Mouse (Mus musculus): Measurements from ENCODE around the gene G6pc2. TPM values are rescaled to one million over a fixed set of nuclear protein-coding genes. Genes with fewer than 3 reads are reported as not detected.

The G6pc2 gene
- polyA plus RNA-seq, 1 experiment from 2014 or later = not detected

DNA sequence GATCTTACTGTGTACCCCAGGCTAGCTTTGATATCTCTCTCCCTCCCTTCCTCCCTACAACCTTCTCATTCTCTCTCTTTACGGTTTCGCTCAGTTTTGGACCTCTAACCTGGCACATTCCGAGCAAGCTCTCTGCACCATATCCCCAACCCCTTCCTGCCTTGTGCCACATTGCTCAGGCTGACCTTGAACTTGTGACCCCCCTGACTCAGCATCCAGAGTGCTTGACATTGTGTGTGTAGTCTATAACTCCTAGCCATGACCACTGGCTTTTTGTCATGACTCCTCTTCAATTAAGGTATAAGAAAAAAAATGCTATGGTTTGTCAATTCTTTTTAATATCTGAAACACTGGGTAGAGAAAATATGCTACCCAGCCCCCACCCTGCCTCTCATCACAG is 1.2 kb upstream of the G6pc2 start:
- H3K9ac ChIP-seq (replicated peaks) = no peak overlapping the region
- ATAC-seq (no peak), DNase-seq (no peak)
- no peak overlapping the region for H3K4me3 ChIP-seq (ENCODE audit: low read depth, low read length)
- no peak overlapping the region for H3K27ac ChIP-seq (ENCODE audit: low read depth)
- peaks cover 7% of the 10 kb centered on the region for H3K4me1 ChIP-seq (ENCODE audit: insufficient read depth)
- 75% methylated on average over 3 of the region's 3 CpGs for WGBS (ENCODE audit: insufficient replicate concordance)
- H3K9me3 ChIP-seq (ENCODE audit: low read length) = no peaks in the 10 kb centered on the region
- no peaks in the 10 kb centered on the region for H3K36me3 ChIP-seq (replicated peaks; ENCODE audit: insufficient read depth, low read length)
- H3K4me2 ChIP-seq (ENCODE audit: low read depth, low read length) = no peak overlapping the region
- H3K27me3 ChIP-seq (ENCODE audit: insufficient read depth, low read length) = no peaks in the 10 kb centered on the region
- TF ChIP-seq EP300 (IDR thresholded peaks at IDR 0.05; ENCODE audit: low read depth) = no peak

- DNase-seq = no peak
- WGBS (ENCODE audit: insufficient replicate concordance) = 66% methylated on average over 10 of the region's 10 CpGs
- TF ChIP-seq CTCF (IDR thresholded peaks at IDR 0.05; ENCODE audit: low read depth) = no peak
- TF ChIP-seq EP300 (IDR thresholded peaks at IDR 0.05; ENCODE audit: low read depth) = no peak
These were observed 1.8 kb downstream of the G6pc2 start for GRCm38 (mm10) chr2:69212652-69213051.

GRCm38 (mm10) chr2:69215242-69215641 is 4.4 kb downstream of the G6pc2 start:
- DNase-seq = no peak
- H3K27me3 ChIP-seq (ENCODE audit: insufficient read depth, low read length) = no peaks in the 10 kb centered on the region
- H3K9me3 ChIP-seq (ENCODE audit: low read length) = no peaks in the 10 kb centered on the region
- no peaks in the 10 kb centered on the region for H3K36me3 ChIP-seq (replicated peaks; ENCODE audit: insufficient read depth, low read length)
- H3K27ac ChIP-seq (ENCODE audit: low read depth) = no peak overlapping the region
- 80% methylated on average over 7 of the region's 7 CpGs for WGBS (ENCODE audit: insufficient replicate concordance)
- H3K9ac ChIP-seq (replicated peaks) = no peak overlapping the region
- H3K4me3 ChIP-seq (ENCODE audit: low read depth, low read length) = no peak overlapping the region
- ATAC-seq = no peak
- no peaks in the 10 kb centered on the region for H3K4me1 ChIP-seq (ENCODE audit: insufficient read depth)
- TF ChIP-seq CTCF (IDR thresholded peaks at IDR 0.05; ENCODE audit: low read depth) = no peak
- no peak for TF ChIP-seq EP300 (IDR thresholded peaks at IDR 0.05; ENCODE audit: low read depth)
- no peak overlapping the region for H3K4me2 ChIP-seq (ENCODE audit: low read depth, low read length)

More at GRCm38 (mm10) chr2:69212652-69213051, 1.8 kb downstream of the G6pc2 start:
- Histone ChIP-seq H3K4me3 (ENCODE audit: low read depth, low read length) (no peak overlapping the region), H3K4me1 (ENCODE audit: insufficient read depth) (no peaks in the 10 kb centered on the region), H3K27ac (ENCODE audit: low read depth) (no peak overlapping the region), H3K27me3 (ENCODE audit: insufficient read depth, low read length) (no peaks in the 10 kb centered on the region), H3K36me3 (replicated peaks; ENCODE audit: insufficient read depth, low read length) (no peaks in the 10 kb centered on the region), H3K9ac (replicated peaks) (no peak overlapping the region), H3K4me2 (ENCODE audit: low read depth, low read length) (no peak overlapping the region), H3K9me3 (ENCODE audit: low read length) (no peaks in the 10 kb centered on the region)
- ATAC-seq = no peak

DNA sequence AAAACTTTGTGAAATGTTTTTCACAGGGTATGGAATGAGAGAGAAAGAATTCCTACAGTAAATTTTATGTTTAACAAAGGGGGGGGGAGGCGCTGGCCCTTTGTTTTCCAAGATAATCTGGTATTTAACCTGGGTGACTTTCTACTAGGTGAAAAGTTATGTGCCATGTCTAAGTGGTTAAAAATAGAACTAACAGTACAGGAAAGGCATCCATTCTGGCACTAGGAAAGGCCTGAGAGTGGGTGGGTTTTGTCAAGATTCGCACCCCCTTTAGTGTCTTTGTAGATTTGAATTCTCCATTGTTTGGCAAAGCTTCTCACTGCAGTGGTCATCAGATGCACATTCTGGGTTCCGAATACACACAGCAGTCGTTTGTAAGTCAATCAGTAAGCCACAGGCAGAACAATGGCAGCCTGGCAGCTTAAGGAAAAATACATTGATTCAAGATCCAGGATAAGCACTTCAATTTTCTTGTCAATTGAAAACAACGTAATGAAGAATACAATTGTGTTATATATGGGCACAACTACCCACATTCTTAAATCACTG is 11.1 kb downstream of the G6pc2 start:
- Histone ChIP-seq H3K4me3 (ENCODE audit: low read depth, low read length) (no peak overlapping the region), H3K9me3 (ENCODE audit: low read length) (no peaks in the 10 kb centered on the region), H3K27ac (ENCODE audit: low read depth) (no peak overlapping the region), H3K9ac (replicated peaks) (no peak overlapping the region), H3K4me1 (ENCODE audit: insufficient read depth) (no peaks in the 10 kb centered on the region), H3K36me3 (replicated peaks; ENCODE audit: insufficient read depth, low read length) (no peaks in the 10 kb centered on the region), H3K27me3 (ENCODE audit: insufficient read depth, low read length) (no peaks in the 10 kb centered on the region), H3K4me2 (ENCODE audit: low read depth, low read length) (no peak overlapping the region)
- 63% methylated on average over 5 of the region's 5 CpGs for WGBS (ENCODE audit: insufficient replicate concordance)
- DNase-seq = no peak
- TF ChIP-seq EP300 (IDR thresholded peaks at IDR 0.05; ENCODE audit: low read depth) (no peak), CTCF (IDR thresholded peaks at IDR 0.05; ENCODE audit: low read depth) (no peak)
- no peak for ATAC-seq

- no peak for TF ChIP-seq CTCF (IDR thresholded peaks at IDR 0.05; ENCODE audit: low read depth)
- no peak for TF ChIP-seq EP300 (IDR thresholded peaks at IDR 0.05; ENCODE audit: low read depth)
- WGBS (ENCODE audit: insufficient replicate concordance) = 80% methylated on average over 10 of the region's 10 CpGs
- H3K4me2 ChIP-seq (ENCODE audit: low read depth, low read length) = no peak overlapping the region
- no peak overlapping the region for H3K4me3 ChIP-seq (ENCODE audit: low read depth, low read length)
- no peaks in the 10 kb centered on the region for H3K4me1 ChIP-seq (ENCODE audit: insufficient read depth)
- no peak for ATAC-seq
- no peak for DNase-seq
- no peaks in the 10 kb centered on the region for H3K27me3 ChIP-seq (ENCODE audit: insufficient read depth, low read length)
- H3K9ac ChIP-seq (replicated peaks) = no peak overlapping the region
- no peaks in the 10 kb centered on the region for H3K9me3 ChIP-seq (ENCODE audit: low read length)
- H3K36me3 ChIP-seq (replicated peaks; ENCODE audit: insufficient read depth, low read length) = no peaks in the 10 kb centered on the region
- H3K27ac ChIP-seq (ENCODE audit: low read depth) = no peak overlapping the region
These were observed 11.9 kb downstream of the G6pc2 start for GRCm38 (mm10) chr2:69222815-69223214.

DNA sequence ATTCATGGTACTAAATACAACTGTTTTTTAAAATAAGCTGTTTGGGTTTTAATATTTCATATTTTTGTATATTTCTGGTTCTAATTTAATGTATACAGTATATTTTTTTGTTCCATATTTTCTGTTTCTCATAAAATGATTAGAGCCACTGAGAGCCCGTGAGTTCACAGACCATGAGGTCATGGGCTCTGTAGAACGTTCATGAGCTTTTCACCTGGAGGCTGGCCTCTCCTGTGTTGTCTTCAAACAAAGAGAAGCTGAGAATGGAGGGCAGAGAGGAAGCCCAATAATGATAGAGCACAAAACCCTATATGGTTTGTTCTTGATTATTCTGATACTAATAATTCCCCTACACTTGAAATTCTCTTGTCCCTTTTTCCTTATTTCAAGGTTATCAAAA is 13.9 kb downstream of the G6pc2 start:
- Histone ChIP-seq H3K9ac (replicated peaks) (no peak overlapping the region), H3K4me3 (ENCODE audit: low read depth, low read length) (no peak overlapping the region), H3K27me3 (ENCODE audit: insufficient read depth, low read length) (no peaks in the 10 kb centered on the region), H3K9me3 (ENCODE audit: low read length) (no peaks in the 10 kb centered on the region), H3K36me3 (replicated peaks; ENCODE audit: insufficient read depth, low read length) (no peaks in the 10 kb centered on the region), H3K27ac (ENCODE audit: low read depth) (no peak overlapping the region), H3K4me1 (ENCODE audit: insufficient read depth) (no peaks in the 10 kb centered on the region), H3K4me2 (ENCODE audit: low read depth, low read length) (no peak overlapping the region)
- 46% methylated on average over 2 of the region's 2 CpGs for WGBS (ENCODE audit: insufficient replicate concordance)
- TF ChIP-seq CTCF (IDR thresholded peaks at IDR 0.05; ENCODE audit: low read depth) (no peak), EP300 (IDR thresholded peaks at IDR 0.05; ENCODE audit: low read depth) (no peak)
- no peak for DNase-seq
- peak; percentile 52; the same call in 1 of the 2 replicates for ATAC-seq

DNA sequence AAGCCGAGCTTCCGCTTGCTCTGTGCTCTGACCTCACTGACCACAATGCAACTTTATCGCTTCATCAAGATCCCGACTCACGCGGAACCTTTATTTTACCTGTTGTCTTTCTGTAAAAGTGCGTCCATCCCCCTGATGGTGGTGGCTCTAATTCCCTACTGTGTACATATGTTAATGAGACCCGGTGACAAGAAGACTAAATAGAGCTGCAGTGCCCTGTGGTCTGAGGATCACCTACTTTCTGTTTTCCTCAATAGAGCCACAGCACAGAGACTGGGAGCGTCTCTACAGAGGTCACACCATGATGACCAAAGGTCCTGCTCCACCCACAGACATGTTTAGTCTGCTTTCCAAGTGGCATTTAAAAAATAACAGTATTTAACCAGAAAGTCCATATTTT is 16.0 kb downstream of the G6pc2 start:
- Histone ChIP-seq H3K36me3 (replicated peaks; ENCODE audit: insufficient read depth, low read length) (no peaks in the 10 kb centered on the region), H3K9me3 (ENCODE audit: low read length) (no peaks in the 10 kb centered on the region), H3K4me1 (ENCODE audit: insufficient read depth) (no peaks in the 10 kb centered on the region), H3K4me2 (ENCODE audit: low read depth, low read length) (no peak overlapping the region), H3K9ac (replicated peaks) (no peak overlapping the region), H3K4me3 (ENCODE audit: low read depth, low read length) (no peak overlapping the region), H3K27ac (ENCODE audit: low read depth) (no peak overlapping the region; the same call in 1 of the 2 replicates), H3K27me3 (ENCODE audit: insufficient read depth, low read length) (no peaks in the 10 kb centered on the region)
- TF ChIP-seq EP300 (IDR thresholded peaks at IDR 0.05; ENCODE audit: low read depth) = no peak
- no peak for TF ChIP-seq CTCF (IDR thresholded peaks at IDR 0.05; ENCODE audit: low read depth)
- 81% methylated on average over 9 of the region's 9 CpGs for WGBS (ENCODE audit: insufficient replicate concordance)
- ATAC-seq = peak; percentile 56
- DNase-seq = no peak
